Mouse (Mus musculus): ENCODE data around the gene Mypn. TPM values are rescaled to one million over a fixed set of nuclear protein-coding genes. Genes with fewer than 3 reads are reported as not detected.

Gene Mypn
- 0.26 and 0.62 TPM in 2 replicates for polyA plus RNA-seq (2015; fragmentation: Nextera tagmentation; extraction: Ambion mirVana)

DNA sequence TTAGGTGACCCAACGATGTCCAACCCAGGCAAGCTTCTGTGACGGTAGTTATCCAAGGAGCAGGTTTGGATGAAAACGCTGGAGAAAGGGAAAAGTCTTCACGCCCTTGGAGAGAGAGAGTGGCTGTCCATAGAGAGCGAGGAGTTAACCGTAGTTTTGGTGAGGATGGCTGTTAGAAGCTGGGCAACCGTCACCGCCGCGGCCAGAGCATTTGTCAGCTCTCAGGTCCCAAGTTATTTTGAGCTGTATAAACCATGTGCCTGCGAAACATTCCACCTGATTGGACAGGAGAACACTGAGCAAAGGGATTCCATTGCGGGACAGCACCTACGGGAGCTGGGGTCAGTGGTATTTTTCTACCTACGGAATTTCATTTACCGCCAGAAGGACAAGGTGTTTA is at the start of gene Mypn:
Gene Mypn, minus strand, starts transcription at position 225 of the 400 bp plus-strand sequence.
- no peak within 1 kb of the TSS for H3K9ac ChIP-seq

DNA sequence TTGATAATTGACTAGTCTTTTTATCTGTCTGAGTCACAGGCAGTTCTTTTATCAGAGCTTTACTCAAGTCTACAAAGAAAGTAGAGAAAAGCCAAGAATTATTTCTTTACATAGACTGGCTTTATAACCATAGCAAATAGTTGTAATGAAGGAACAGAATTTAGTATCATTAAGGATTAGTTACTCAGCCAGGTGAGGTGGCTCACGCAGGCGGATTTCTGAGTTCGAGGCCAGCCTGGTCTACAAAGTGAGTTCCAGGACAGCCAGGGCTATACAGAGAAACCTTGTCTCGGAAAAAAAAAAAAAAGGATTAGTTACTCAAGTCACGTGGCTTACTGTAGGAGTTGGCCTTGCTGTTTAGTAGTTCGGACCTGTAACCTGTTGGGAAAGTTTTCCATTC is 44.7 kb upstream of the Mypn start:
- no peaks in the 10 kb centered on the region for H3K9me3 ChIP-seq (replicated peaks)
- no peaks in the 10 kb centered on the region for H3K4me1 ChIP-seq

More for the DNA sequence above, at the start of gene Mypn:
- H3K36me3 ChIP-seq, result no peaks in the 10 kb centered on the region
- ATAC-seq (replicated peaks; ENCODE audit: low FRiP score), result no peak
- H3K27ac ChIP-seq, result no peak within 1 kb of the TSS
- H3K27me3 ChIP-seq, result no peaks in the 10 kb centered on the region
- H3K4me2 ChIP-seq, result no peak within 1 kb of the TSS
- no peaks in the 10 kb centered on the region for H3K9me3 ChIP-seq (replicated peaks)
- no peaks in the 10 kb centered on the region for H3K4me1 ChIP-seq
- 89% methylated on average over 15 of the region's 15 CpGs for WGBS
- no peak within 1 kb of the TSS for H3K4me3 ChIP-seq (replicated peaks)

DNA sequence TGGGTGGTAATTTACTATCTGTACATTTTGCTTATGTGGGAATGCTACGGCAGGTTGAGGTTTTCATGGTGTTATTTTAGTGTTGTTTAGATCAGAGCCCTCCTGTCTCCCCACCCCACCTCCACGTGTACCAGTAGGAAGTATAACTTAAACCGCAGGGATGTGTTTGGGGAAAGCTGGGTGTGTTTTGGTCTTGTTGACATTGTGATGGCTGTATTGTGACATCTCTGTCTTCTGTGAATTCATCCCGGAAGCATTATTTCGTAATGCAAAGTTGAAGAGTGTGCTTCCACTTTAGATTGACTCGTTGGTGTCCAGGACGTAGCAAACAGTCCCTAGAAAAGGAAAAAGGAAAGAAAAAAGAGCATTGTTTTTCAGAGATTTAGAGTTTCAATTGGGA is 43.7 kb upstream of the Mypn start:
- Histone ChIP-seq H3K27me3 (no peaks in the 10 kb centered on the region), H3K36me3 (peaks cover 21% of the 10 kb centered on the region), H3K9ac (no peak overlapping the region), H3K9me3 (replicated peaks) (no peaks in the 10 kb centered on the region), H3K4me1 (peaks cover 7% of the 10 kb centered on the region), H3K4me3 (replicated peaks) (no peak overlapping the region), H3K4me2 (no peak overlapping the region), H3K27ac (no peak overlapping the region)
- ATAC-seq (replicated peaks; ENCODE audit: low FRiP score), result no peak
- WGBS, result 85% methylated on average over 7 of the region's 7 CpGs

More for the DNA sequence above, 44.7 kb upstream of the Mypn start:
- ATAC-seq (replicated peaks; ENCODE audit: low FRiP score), result no peak
- Histone ChIP-seq H3K4me2 (no peak overlapping the region), H3K27me3 (no peaks in the 10 kb centered on the region), H3K36me3 (peaks cover 29% of the 10 kb centered on the region), H3K27ac (no peak overlapping the region), H3K4me3 (replicated peaks) (no peak overlapping the region), H3K9ac (no peak overlapping the region)
- 93% methylated on average over 6 of the region's 6 CpGs for WGBS

DNA sequence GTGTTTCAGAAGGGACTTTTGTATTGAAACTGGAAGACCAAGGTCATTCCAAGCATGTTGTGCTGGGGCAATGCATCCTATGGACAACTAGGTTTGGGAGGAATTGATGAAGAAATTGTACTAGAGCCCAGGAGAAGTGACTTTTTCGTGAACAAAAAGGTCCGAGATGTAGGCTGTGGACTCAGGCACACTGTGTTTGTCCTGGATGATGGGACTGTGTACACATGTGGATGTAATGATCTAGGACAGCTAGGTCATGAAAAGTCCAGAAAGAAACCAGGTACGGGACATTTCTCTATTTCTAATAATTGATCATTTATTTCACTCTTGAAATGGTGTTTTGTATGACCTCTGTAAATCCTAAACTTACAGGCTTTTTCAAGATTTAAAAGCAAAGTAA is 42.1 kb upstream of the Mypn start:
- H3K9me3 ChIP-seq (replicated peaks), result no peaks in the 10 kb centered on the region
- no peak overlapping the region for H3K27ac ChIP-seq
- no peak overlapping the region for H3K4me2 ChIP-seq
- H3K27me3 ChIP-seq, result no peaks in the 10 kb centered on the region
- no peak overlapping the region for H3K4me3 ChIP-seq (replicated peaks)
- 97% methylated on average over 3 of the region's 3 CpGs for WGBS
- H3K9ac ChIP-seq, result no peak overlapping the region
- peaks cover 7% of the 10 kb centered on the region for H3K4me1 ChIP-seq
- no peak for ATAC-seq (replicated peaks; ENCODE audit: low FRiP score)
- H3K36me3 ChIP-seq, result peaks cover 15% of the 10 kb centered on the region

DNA sequence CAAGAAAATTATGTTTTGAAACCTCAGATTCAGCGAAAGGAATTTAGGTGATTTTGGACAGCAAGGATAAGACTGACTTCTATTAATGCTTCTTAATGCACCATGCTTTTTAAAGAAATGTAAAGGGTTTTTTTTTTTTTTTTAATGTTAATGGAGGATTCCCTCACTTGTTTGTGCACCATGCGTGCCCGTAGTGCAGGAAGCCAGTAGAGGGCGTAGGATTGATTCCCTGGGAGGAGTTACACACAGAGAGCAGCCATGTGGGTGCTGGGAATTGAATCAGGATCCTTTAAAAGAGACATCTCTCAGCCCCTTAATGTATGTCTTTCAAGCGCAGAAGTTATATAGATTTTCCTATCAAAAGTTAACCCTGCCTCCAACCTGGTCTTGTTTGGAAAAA is 41.0 kb upstream of the Mypn start:
- Histone ChIP-seq H3K27me3 (no peaks in the 10 kb centered on the region), H3K4me2 (peak overlapping the region; percentile 58), H3K36me3 (peaks cover 5% of the 10 kb centered on the region; the same call in 1 of the 2 replicates), H3K27ac (peak overlapping the region; percentile 99), H3K4me3 (replicated peaks) (peak overlapping the region; percentile 61), H3K9me3 (replicated peaks) (no peaks in the 10 kb centered on the region), H3K4me1 (peaks cover 7% of the 10 kb centered on the region), H3K9ac (peak overlapping the region; percentile 78)
- no peak for ATAC-seq (replicated peaks; ENCODE audit: low FRiP score)
- 14% methylated on average over 5 of the region's 5 CpGs for WGBS

DNA sequence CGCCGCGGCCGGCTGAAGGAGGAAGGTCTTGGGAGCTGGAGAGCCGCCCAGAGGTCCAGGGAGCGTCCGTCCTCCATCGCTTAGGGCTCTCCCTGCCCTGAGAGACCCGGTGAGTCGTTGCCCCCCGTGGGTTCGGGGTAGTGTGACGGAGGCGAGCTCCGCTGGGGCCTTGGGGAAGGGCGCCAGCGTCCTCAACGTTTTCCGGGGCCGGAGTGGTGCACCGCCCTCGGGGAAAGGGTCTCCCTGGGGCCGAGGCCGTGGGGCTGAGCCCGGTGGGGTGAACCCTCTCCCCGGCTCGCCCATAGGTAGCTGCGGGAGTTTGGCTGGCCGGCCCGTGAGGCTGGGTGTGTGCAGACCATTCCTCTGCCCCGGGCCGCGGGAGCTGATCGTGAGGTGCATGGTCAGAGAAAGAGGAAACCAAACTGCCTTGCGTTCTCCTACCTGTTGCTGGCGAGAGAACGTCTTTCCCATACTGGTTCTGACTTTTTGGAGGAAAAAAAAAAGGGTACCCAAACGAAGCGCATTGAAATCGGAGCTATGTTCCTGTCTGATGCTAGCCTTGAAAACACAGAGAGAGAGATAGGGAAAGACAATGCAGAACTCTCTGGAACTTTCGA is 40.4 kb upstream of the Mypn start:
- 0% methylated on average over 41 of the region's 41 CpGs for WGBS
- ATAC-seq (replicated peaks; ENCODE audit: low FRiP score), result peak; percentile 87
- no peaks in the 10 kb centered on the region for H3K27me3 ChIP-seq
- H3K4me3 ChIP-seq (replicated peaks), result peak overlapping the region; percentile 61
- peak overlapping the region; percentile 58 for H3K4me2 ChIP-seq
- 0 out of 2 replicates have a peak, but pooled peaks cover 3% of the 10 kb centered on the region for H3K36me3 ChIP-seq
- H3K4me1 ChIP-seq, result peaks cover 7% of the 10 kb centered on the region
- peak overlapping the region; percentile 99 for H3K27ac ChIP-seq
- peak overlapping the region; percentile 78 for H3K9ac ChIP-seq
- H3K9me3 ChIP-seq (replicated peaks), result no peaks in the 10 kb centered on the region

DNA sequence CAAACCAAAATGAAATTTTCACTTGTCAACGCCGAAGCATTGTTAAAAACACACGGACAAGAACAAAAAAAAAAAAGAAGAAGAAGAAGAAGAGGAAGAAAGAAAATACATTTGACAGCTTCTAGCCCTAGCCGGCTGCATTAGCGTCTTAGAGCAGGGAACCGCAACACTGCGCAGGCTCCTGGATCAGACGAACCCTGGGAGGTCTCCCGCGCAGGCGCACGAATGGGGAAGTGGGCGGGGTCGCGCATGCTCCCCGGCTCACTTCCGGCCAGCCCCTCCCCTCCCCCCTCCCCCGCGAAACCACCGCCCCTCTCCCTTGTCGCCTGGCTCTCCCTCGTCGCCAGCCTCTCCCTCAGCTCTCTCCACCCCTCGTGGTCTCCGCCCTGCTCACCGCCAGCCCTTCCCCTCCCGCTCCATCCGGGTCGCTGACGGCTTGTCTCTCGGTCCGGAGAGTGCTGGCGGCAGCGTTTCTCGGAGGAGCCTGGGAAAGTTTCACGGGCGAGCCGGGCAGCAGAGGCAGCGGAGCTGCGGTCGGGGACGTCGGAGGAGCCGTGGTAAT is 39.8 kb upstream of the Mypn start, which contains the start of gene Herc4:
Gene Herc4, plus strand, starts transcription at position 318 of the 562 bp plus-strand sequence.
- peak; percentile 100 for ATAC-seq (replicated peaks; ENCODE audit: low FRiP score)

DNA sequence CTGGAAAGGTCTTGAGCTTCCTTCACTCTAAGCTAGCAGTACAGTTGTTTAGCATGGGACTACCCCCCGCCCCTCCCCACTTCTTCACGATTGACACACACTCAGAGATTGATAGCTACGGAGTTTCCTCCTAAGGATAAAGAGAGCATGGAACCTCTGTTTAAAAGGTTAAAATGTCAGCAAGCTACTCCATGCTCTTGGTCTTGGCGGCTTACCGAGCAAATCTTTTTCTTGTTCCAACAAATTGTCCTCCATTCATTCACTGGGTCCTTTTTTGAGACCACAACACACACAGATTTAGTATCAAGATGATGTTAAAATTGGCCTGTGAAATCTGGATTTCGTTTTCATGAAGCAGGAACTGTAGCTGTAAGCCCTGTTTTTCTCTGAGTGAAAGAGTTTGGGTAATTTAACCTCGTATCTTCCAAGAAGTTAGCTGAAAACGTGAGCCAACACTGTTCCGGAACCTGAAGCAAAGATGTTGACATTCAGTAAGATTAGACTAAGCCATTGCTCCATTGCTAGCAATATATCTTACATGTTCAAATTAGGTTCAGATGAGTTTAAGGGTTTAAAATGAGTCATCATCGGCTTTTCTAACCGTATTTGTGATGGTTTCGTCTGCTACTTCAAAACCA is 39.2 kb upstream of the Mypn start:
- H3K4me2 ChIP-seq, result peak overlapping the region; percentile 64
- H3K4me1 ChIP-seq, result peaks cover 7% of the 10 kb centered on the region
- 26% methylated on average over 12 of the region's 12 CpGs for WGBS
- H3K27me3 ChIP-seq, result no peaks in the 10 kb centered on the region
- H3K36me3 ChIP-seq, result 0 out of 2 replicates have a peak, but pooled peaks cover 3% of the 10 kb centered on the region
- H3K9ac ChIP-seq, result peak overlapping the region; percentile 44
- H3K4me3 ChIP-seq (replicated peaks), result peak overlapping the region; percentile 61
- no peaks in the 10 kb centered on the region for H3K9me3 ChIP-seq (replicated peaks)
- peak overlapping the region; percentile 54; the same call in 1 of the 2 replicates for H3K27ac ChIP-seq
- ATAC-seq (replicated peaks; ENCODE audit: low FRiP score), result no peak

More for the DNA sequence above, 39.8 kb upstream of the Mypn start, which contains the start of gene Herc4:
- Histone ChIP-seq H3K4me1 (peaks cover 7% of the 10 kb centered on the region), H3K27ac (peak within 1 kb of the TSS; percentile 99), H3K9me3 (replicated peaks) (no peaks in the 10 kb centered on the region), H3K9ac (peak within 1 kb of the TSS; percentile 78), H3K4me2 (peak within 1 kb of the TSS; percentile 64), H3K27me3 (no peaks in the 10 kb centered on the region), H3K36me3 (0 out of 2 replicates have a peak, but pooled peaks cover 3% of the 10 kb centered on the region), H3K4me3 (replicated peaks) (peak within 1 kb of the TSS; percentile 61)
- 1% methylated on average over 43 of the region's 44 CpGs for WGBS

DNA sequence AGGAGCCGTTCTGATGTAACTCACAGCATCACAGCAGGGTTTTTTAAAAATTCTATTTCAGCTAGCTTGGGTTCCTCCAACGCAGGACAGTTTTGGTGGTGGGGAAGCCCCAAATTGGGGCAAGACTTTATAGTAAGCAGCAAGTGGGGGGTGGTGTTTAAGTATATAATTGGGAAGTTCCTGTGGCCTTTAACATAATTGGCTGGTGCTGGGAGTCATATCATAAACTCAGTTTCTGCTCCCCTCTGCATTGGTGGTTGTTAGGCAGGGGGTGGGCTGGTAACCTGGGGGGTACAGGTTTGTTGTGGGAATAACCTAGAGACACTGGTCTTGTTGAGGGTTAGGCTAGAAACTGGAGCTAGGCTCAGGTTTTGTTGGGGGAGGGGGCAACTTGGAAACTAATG is 37.1 kb upstream of the Mypn start:
- H3K27me3 ChIP-seq, result no peaks in the 10 kb centered on the region
- no peak overlapping the region for H3K9ac ChIP-seq
- H3K27ac ChIP-seq, result no peak overlapping the region
- no peak overlapping the region for H3K4me3 ChIP-seq (replicated peaks)
- no peaks in the 10 kb centered on the region for H3K36me3 ChIP-seq
- no peak overlapping the region for H3K4me2 ChIP-seq
- WGBS, result 67% methylated on average over 2 of the region's 2 CpGs
- peaks cover 7% of the 10 kb centered on the region for H3K4me1 ChIP-seq
- no peak for ATAC-seq (replicated peaks; ENCODE audit: low FRiP score)
- H3K9me3 ChIP-seq (replicated peaks), result no peaks in the 10 kb centered on the region

DNA sequence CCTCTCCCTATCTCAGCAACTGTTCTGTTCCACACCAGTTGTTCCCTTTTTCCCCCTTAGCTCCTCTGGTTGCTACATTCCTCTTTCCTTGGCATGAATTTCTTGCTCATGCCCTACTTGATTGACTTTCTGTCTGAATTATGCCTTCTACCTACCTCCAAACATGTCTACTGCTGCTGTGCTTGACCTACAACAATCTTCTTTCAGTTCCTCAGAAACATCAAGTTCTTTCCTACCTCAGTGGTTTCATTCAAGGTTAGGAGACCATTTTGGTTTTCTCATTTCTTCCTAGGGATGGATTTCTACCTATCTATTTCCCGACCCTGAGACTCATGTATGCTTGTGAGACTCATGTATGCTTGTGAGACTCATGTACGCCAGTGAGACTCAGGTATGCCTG is 36.1 kb upstream of the Mypn start:
- Histone ChIP-seq H3K36me3 (no peaks in the 10 kb centered on the region), H3K4me1 (peaks cover 7% of the 10 kb centered on the region), H3K4me3 (replicated peaks) (no peak overlapping the region), H3K9me3 (replicated peaks) (no peaks in the 10 kb centered on the region), H3K27me3 (no peaks in the 10 kb centered on the region), H3K27ac (no peak overlapping the region), H3K4me2 (no peak overlapping the region), H3K9ac (no peak overlapping the region)
- ATAC-seq (replicated peaks; ENCODE audit: low FRiP score), result no peak
- 85% methylated on average over 2 of the region's 2 CpGs for WGBS

DNA sequence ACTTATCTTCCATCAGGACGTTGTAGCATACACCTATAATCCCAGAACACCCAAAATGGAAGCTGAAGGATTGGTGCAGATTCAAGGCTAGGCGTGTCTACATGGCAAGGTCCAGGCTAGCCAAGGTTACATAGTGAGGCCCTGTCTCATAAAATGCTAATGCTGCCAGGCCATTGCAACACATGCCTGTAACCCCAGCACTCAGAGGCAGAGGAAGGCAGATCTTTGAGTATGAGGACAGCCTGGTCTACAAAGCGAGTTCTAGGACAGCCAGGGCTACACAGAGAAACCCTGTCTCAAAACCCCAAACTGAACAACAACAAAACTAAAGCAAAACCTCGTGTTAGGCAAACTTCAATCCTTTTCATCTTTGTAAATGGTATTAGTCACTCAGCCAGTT is 34.3 kb upstream of the Mypn start:
- H3K27ac ChIP-seq, result no peak overlapping the region
- H3K4me1 ChIP-seq, result peaks cover 7% of the 10 kb centered on the region
- H3K4me2 ChIP-seq, result no peak overlapping the region
- H3K36me3 ChIP-seq, result no peaks in the 10 kb centered on the region
- no peaks in the 10 kb centered on the region for H3K9me3 ChIP-seq (replicated peaks)
- no peaks in the 10 kb centered on the region for H3K27me3 ChIP-seq
- ATAC-seq (replicated peaks; ENCODE audit: low FRiP score), result no peak
- 74% methylated on average over 4 of the region's 4 CpGs for WGBS
- no peak overlapping the region for H3K9ac ChIP-seq
- H3K4me3 ChIP-seq (replicated peaks), result no peak overlapping the region

DNA sequence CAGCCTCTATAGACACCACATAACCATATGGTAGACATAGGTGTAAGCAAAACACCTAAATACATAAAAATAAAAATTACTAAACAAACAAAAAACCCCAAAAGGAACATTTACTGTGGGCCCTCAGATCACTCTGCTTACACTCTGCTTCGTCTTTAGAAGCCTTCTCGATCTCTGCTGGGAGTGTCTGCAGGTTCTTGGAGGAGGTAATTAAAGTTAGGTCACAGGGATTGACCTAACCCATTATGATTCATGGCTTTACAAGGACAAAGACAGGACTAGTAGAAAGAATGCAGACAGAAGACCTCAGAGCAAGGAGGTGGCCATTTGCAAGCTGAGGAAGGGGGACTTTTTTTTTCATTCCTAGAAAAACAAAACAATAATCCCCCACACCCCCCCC is 33.5 kb upstream of the Mypn start:
- no peaks in the 10 kb centered on the region for H3K36me3 ChIP-seq
- 49% methylated on average over 2 of the region's 2 CpGs for WGBS
- no peak for ATAC-seq (replicated peaks; ENCODE audit: low FRiP score)
- H3K9me3 ChIP-seq (replicated peaks), result no peaks in the 10 kb centered on the region
- no peak overlapping the region for H3K9ac ChIP-seq
- H3K27ac ChIP-seq, result no peak overlapping the region
- H3K4me1 ChIP-seq, result no peaks in the 10 kb centered on the region
- H3K27me3 ChIP-seq, result no peaks in the 10 kb centered on the region
- no peak overlapping the region for H3K4me3 ChIP-seq (replicated peaks)
- no peak overlapping the region for H3K4me2 ChIP-seq

Data from kidney, embryonic 15.5 days (tissue).